Mouse (Mus musculus): ENCODE data around the gene Sptbn4. TPM values are rescaled to one million over a fixed set of nuclear protein-coding genes. Genes with fewer than 3 reads are reported as not detected.

The Sptbn4 gene
- total RNA-seq, 2 experiments from 2014 or later = 0.03 TPM; not detected in 1

GRCm38 (mm10) chr7:27475596-27475995 lies 28.1 kb upstream of the Sptbn4 start:
- intact Hi-C loops (cut with DNase I) = no loop called here
- no peak for DNase-seq

GRCm38 (mm10) chr7:27474490-27474954 lies 27.0 kb upstream of the Sptbn4 start:
- intact Hi-C loops (cut with DNase I) = no loop called here

GRCm38 (mm10) chr7:27473835-27474489 lies 26.5 kb upstream of the Sptbn4 start:
- DNase-seq = no peak
- intact Hi-C loops (cut with DNase I) = no loop called here

More at GRCm38 (mm10) chr7:27474490-27474954, 27.0 kb upstream of the Sptbn4 start:
- DNase-seq = peak; percentile 95 to 98

- intact Hi-C loops (cut with DNase I) = no loop called here
- peak; percentile 100 for DNase-seq
These were observed 25.8 kb upstream of the Sptbn4 start, which contains the start of gene Sertad3 for GRCm38 (mm10) chr7:27473156-27473834. Sertad3 (plus strand) TSS chr7:27473768.

- no peak for DNase-seq
- intact Hi-C loops (cut with DNase I) = no loop called here
These were observed 25.1 kb upstream of the Sptbn4 start for GRCm38 (mm10) chr7:27472596-27472995.

GRCm38 (mm10) chr7:27471390-27472120 lies 24.1 kb upstream of the Sptbn4 start:
- intact Hi-C loops (cut with DNase I) = no loop called here
- no peak for DNase-seq

- no peak for DNase-seq
- intact Hi-C loops (cut with DNase I) = no loop called here
These were observed 20.2 kb upstream of the Sptbn4 start for GRCm38 (mm10) chr7:27467648-27468047.

GRCm38 (mm10) chr7:27460477-27460876 lies 13.0 kb upstream of the Sptbn4 start:
- no peak for DNase-seq
- intact Hi-C loops (cut with DNase I) = no loop called here

- DNase-seq = no peak
- intact Hi-C loops (cut with DNase I) = no loop called here
These were observed 12.2 kb upstream of the Sptbn4 start for GRCm38 (mm10) chr7:27459640-27460039.

- intact Hi-C loops (cut with DNase I) = no loop called here
These were observed 11.1 kb upstream of the Sptbn4 start for GRCm38 (mm10) chr7:27458614-27459013.

GRCm38 (mm10) chr7:27455273-27455672 lies 7.8 kb upstream of the Sptbn4 start:
- intact Hi-C loops (cut with DNase I) = no loop called here
- no peak for DNase-seq

More at GRCm38 (mm10) chr7:27458614-27459013, 11.1 kb upstream of the Sptbn4 start:
- no peak for DNase-seq

GRCm38 (mm10) chr7:27454461-27455121 lies 7.1 kb upstream of the Sptbn4 start:
- intact Hi-C loops (cut with DNase I) = no loop called here
- DNase-seq = no peak

GRCm38 (mm10) chr7:27452206-27452770 lies 4.8 kb upstream of the Sptbn4 start:
- intact Hi-C loops (cut with DNase I) = no loop called here
- DNase-seq = no peak

GRCm38 (mm10) chr7:27451359-27451758 lies 3.9 kb upstream of the Sptbn4 start:
- intact Hi-C loops (cut with DNase I) = no loop called here
- DNase-seq = no peak

- intact Hi-C loops (cut with DNase I) = no loop called here
- DNase-seq = peak; percentile 52 to 60
These were observed 1.9 kb upstream of the Sptbn4 start for GRCm38 (mm10) chr7:27449256-27449862.

- intact Hi-C loops (cut with DNase I) = no loop called here
- DNase-seq = peak; percentile 18 to 29
These were observed 1.1 kb upstream of the Sptbn4 start for GRCm38 (mm10) chr7:27448421-27449206.

GRCm38 (mm10) chr7:27446521-27447418 lies 716 bp downstream of the Sptbn4 start:
- DNase-seq = no peak
- intact Hi-C loops (cut with DNase I) = no loop called here

- no peak for DNase-seq
- intact Hi-C loops (cut with DNase I) = no loop called here
These were observed 1.4 kb downstream of the Sptbn4 start for GRCm38 (mm10) chr7:27446051-27446450.

Measured in gastrocnemius, postnatal 36 days (tissue).